Mouse (Mus musculus) retina, postnatal 7 days (tissue): ENCODE measurements around the gene Kcna7.
A peak's percentile ranks its signal among the peaks of the same experiment; 100 is the strongest.
"Not testable (repeated sequence)": the region's sequence is repeated elsewhere in the genome, so short reads cannot be mapped to it uniquely, and the experiment has no call there.

Experiments
- DNase-seq: peaks from one replicate; pipeline ENCODE4 v3.0.0-alpha.2; 2012; ENCODE audit warnings: low read depth, low spot score

Kcna7 gene

DNA sequence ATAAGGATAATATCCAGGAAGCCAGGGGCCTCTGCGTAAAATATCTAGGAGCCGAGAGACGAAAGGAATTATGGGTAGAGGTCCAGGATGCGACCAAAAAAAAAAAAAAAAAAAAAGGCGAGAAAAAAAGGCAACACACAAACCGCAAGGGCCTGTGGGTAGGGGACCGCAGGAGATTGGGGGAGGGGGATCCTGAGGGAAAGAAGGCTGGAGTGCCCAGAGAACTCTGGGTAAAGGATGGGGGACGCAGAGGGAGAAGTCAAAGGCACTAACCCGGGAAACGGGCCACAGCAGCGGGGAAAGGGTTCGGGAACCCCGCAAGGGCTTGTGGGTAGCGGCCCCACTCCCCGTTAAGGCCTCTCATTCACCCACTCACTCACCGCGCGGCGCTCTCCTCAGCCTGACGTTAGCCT is 10.3 kb upstream of the Kcna7 start:
- DNase-seq = no peak

DNA sequence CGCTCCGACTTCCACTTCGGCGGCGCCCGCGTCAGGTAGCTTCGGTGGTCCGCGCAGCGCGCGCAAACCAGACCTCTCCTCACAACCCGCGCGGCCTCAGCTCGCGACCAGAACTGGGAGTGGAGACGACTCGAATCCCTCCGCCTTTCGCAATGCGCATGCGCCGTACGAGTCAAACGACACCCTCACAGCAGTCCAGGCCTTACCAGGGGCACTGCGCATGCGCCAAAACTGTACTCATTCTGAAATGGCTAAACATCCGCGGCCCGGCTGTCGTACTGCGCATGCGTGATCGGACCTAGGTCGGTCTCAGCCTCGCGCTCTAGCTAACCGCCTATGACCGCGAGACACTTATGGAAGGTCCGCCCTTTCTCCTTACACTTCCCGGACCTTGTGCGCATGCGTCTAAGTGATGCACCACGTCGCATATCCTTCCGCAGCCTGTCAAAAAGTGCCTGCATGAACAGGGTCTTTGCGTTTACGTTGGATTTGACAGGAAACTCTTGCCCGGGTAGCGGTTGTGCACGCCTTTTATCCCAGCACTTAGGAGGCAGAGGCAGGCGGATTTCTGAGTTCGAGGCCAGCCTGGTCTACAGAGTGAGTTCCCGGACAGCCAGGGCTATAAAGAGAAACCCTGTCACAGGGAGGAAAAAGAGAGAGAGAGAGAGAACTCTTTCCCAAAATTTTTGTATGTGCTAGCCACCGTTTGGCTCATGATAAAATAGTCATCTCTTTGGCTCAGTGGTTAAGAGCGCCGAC is 9.7 kb upstream of the Kcna7 start, which contains the start of gene Snrnp70:
Gene Snrnp70 (minus strand): TSS at position 165 of the 759 bp plus-strand sequence.
- peak; percentile 100 for DNase-seq

GRCm38 (mm10) chr7:45396337-45396775 is 9.1 kb upstream of the Kcna7 start:
- not testable (repeated sequence) for DNase-seq

DNA sequence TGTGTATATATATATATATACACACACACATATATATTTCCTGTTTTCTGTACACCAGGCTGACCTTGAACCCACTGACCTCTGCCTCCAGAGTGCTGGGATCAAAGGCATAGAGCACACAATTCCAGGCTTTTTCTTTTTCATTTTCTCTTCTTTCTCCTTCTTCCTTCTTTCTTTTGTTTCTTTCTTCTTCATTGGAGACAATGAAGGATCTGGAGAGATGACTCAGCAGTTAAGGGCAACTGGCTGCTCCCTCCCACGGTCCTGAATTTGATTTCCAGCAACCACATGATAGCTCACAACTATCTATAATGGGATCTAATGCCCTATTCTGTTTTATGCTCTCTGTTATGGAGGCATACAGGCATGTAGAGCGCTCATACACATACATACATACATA is 8.7 kb upstream of the Kcna7 start:
- DNase-seq = no peak

GRCm38 (mm10) chr7:45401521-45402085 is 3.9 kb upstream of the Kcna7 start:
- peak; percentile 44 for DNase-seq

GRCm38 (mm10) chr7:45403532-45404261 is 1.8 kb upstream of the Kcna7 start:
- DNase-seq = no peak

DNA sequence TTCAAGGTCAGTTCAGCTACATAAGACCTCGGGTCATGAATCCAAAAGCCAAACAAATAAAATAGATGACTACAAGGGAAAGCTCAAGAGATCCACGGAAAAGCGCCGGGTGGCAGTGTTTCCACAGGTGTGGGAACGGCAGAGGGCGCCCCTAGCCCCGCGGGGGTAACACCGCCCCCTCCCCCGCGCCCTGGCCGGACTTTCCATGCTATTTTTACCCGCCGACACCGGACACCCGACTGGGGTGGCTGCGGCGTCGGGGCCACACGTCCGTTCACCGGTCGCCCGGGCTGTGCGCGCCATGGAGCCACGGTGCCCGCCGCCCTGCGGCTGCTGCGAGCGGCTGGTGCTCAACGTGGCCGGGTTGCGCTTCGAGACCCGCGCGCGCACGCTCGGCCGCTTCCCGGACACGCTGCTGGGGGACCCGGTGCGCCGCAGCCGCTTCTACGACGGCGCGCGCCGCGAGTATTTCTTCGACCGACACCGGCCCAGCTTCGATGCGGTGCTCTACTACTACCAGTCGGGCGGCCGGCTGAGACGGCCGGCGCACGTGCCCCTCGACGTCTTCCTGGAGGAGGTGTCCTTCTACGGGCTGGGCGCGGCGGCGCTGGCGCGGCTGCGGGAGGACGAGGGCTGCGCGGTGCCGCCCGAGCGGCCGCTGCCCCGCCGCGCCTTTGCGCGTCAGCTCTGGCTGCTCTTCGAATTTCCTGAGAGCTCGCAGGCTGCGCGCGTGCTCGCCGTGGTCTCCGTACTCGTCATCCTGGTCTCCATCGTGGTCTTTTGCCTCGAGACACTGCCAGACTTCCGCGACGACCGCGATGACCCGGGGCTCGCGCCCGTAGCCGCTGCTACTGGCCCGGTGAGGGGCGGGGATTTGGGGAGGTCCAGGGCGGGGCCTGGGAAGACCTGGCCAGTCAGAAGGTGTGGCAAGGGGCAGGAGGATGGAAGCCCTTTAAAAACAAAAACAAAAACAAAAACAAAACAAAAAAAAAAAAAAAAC is 1.0 kb downstream of the Kcna7 start:
- DNase-seq = no peak

DNA sequence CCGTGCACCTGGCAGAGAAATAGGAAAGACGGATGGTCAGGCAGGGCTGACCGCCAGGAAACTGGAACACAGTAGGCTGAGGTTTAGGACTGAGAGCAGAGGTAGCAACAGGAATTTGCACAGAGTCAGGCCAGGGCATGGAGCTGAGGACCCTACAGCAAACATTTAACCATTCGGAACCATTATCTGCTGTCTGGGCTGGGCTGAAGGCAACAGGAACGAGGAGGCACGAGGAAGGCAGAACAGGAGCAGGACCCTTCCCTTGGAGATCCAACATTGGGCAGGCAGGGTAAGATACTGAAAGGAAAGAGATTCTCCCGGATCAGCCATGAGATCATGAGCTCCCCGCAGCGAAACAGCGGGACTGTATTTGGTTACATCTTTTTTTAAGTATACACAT is 2.4 kb downstream of the Kcna7 start:
- no peak for DNase-seq

GRCm38 (mm10) chr7:45408351-45408750 is 2.9 kb downstream of the Kcna7 start:
- no peak for DNase-seq

GRCm38 (mm10) chr7:45408949-45409348 is 3.5 kb downstream of the Kcna7 start:
- no peak for DNase-seq

DNA sequence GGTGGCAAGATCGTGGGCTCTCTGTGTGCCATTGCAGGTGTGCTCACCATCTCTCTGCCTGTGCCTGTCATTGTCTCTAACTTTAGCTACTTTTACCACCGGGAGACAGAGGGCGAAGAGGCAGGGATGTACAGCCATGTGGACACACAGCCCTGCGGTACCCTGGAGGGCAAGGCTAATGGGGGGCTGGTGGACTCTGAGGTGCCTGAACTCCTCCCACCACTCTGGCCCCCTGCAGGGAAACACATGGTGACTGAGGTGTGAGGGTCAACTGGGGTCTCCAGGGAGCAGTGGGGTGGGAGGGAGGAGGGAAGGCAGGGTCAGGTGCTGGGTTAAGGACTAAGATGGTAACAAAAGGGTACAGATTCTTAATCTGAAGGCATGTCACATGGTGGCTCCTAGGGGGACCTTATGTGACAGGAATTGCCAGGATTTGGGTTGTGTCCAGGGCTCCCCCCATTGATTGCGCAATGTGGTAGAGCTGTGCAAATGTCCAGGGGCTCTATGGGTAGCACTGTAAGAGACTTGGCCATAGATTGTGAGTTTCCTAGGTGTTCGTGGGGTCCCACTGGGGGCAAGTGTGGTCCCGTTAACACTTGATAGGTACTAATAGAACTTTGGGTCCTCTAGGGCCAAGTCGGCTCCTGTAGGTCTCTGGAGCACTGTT is 4.2 kb downstream of the Kcna7 start:
- DNase-seq = no peak

DNA sequence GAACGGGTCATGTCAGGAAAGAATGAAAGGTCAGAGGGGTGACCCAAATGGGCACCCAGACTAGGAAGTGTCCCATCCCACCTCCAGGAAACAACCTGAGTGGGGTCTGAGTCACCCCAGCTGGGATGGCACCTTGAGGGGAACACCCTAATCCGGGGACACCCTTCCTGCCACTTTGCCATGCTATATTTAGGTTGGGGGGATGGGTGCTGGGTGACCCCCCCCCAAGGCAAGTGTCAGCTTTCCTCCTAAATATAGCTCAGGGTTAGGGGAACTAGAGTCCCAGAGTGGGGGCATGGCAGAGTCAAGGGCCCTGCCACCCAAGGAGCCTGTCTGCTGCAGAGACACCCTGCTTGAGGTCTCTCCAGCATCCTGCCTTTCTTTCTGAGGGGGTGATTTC is 7.0 kb downstream of the Kcna7 start:
- DNase-seq = no peak

- DNase-seq = no peak
These were observed 7.8 kb downstream of the Kcna7 start, which contains the start of gene Ntf5 for GRCm38 (mm10) chr7:45413113-45413863. Ntf5 (plus strand) TSS chr7:45413695.

DNA sequence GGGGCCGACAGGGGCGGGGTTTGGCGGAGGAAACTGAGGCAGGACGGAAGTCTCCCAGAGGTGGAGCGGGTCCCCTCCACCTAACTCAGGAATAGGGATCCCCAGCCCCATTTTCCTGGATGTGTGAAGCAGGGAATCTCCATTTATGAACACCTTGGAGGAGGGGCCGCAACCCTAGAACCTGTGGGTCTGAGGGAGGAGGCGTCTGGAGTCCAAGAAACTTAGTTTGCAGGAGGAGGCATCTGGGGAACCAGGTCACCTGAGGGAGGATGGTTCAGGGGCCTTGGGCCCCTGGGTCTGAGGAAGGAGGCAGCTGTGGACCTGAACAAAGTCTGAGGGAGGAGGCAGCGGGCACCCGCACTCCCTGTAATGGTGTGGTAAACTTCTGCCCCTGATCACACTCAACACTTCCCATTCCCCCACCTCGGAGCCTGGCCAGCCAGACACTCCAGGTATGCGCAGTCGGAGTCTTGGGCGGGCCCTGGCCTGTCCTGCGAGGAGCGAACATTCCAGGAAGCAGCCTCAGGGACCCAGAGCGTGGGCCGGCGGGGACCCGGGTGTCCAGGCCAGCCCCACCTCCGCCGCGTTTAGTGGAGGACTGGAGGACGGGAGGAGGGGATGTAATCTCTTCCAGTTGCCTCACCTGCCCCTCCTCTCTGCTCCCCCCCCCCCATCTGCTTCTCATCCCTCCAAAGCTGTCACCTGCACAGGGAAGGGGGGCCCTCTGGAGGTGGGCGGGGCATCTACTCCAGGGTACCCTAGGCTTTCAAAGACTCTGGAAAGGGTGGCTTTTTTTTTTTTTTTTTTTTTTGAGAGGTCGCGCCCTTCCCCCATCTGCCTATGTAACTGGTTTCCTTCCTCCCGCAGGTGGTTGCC is 8.6 kb downstream of the Kcna7 start:
- no peak for DNase-seq

DNA sequence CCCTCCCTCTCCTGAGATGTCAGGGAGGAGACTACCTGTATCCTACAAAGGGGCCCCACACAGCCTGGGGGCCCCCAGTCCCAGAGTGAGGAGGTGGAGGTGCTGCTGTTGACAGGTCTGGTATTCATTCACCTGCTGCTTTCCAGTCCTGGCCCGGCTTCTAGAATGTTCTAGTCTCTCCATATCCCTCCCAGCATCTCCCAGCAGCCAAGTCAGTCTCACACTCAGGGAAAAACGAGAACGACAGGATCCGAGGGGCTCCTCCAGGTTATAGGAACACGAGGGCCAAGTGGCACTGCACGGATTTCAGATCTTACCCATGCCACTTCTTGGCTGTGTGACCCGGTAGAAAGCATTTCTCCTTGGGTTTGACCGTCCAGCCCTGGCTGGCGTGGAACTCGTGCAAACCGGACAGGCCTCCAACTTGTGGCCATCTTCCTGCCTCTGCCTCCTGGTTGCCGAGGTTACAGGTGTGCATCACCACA is 9.3 kb downstream of the Kcna7 start:
- DNase-seq = no peak

DNA sequence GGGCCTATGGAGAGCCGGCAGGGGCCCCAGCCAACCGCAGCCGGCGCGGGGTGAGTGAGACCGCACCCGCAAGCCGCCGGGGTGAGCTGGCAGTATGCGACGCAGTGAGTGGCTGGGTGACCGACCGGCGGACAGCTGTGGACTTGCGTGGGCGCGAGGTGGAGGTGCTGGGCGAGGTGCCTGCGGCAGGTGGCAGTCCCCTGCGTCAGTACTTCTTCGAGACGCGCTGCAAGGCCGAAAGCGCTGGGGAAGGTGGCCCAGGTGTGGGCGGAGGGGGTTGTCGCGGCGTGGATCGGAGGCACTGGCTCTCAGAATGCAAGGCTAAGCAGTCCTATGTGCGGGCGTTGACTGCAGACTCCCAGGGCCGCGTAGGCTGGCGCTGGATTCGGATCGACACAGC is 10.2 kb downstream of the Kcna7 start:
- DNase-seq = no peak

GRCm38 (mm10) chr7:45417962-45418492 is 12.6 kb downstream of the Kcna7 start:
- no peak for DNase-seq

DNA sequence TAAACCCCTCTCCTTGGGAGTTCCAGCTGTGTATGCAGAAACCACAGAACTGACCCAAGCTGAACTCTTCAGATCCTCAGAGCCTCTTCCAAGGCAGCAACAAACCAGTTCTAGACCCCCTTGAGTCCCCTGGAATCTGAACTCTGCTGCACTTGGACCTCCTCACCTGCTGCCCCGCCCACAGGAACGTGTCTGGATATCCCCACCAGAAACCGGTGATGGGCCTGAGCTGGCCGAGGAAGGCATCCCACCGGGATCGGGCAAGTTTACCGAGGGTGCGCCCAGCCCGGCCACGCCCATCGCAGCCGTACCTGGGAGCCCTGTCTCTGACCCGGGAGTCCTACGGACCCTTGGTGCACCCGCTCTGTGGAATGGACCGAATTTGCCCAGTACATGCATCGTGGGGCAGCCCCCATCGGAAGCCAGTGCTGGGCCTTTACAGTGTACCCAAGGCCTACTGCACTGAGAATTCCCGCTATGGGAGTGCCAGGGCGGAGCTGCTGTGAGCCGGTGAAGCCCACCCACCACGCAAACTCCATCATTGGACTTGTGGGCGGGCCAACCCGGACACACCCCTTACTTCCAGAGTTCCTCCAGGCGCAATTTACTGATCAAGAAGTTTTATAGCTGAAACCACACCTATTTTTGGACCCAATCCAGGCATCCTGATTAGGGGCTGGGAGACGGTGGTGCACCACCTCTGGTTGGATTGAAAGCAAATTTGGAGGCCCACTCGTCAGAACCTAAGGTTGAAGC is 14.6 kb downstream of the Kcna7 start:
- DNase-seq = no peak
